Mouse (Mus musculus) thymus, postnatal 0 days (tissue): ENCODE measurements at regions not wholly inside any gene's neighbourhood (a gene's known extent, or its start where the extent isn't known, plus 50 kb on each side); places are given as distances from the start of the nearest gene placed in this dataset.
"Not testable (repeated sequence)": the region's sequence is repeated elsewhere in the genome, so short reads cannot be mapped to it uniquely, and the experiment has no call there.

ENCODE experiments used
- DNase-seq: peaks from one replicate; pipeline ENCODE4 v3.0.0-alpha.2; 2015; ENCODE audit warnings: low spot score

DNA sequence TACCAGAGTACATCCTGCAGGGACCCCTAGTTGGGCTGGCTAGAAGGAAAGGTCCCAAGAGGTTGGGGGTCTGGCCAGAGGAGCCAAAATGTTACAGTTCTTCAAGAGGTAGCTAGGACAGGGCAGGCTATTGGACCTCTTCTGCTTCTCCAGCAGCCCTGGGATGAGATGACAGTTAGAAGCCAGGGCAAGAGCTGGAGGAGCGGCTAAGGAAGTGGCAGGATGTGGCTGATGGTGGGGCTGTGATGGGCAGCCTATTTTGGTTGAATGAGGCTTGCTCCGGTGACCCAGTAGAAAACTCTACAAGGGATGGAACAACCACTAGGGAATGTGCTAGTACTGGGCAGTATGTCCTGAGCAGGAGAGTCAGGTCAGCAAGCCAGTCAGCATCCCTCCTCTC, 82.8 kb downstream of the Ddx11 start:
- DNase-seq, result no peak

DNA sequence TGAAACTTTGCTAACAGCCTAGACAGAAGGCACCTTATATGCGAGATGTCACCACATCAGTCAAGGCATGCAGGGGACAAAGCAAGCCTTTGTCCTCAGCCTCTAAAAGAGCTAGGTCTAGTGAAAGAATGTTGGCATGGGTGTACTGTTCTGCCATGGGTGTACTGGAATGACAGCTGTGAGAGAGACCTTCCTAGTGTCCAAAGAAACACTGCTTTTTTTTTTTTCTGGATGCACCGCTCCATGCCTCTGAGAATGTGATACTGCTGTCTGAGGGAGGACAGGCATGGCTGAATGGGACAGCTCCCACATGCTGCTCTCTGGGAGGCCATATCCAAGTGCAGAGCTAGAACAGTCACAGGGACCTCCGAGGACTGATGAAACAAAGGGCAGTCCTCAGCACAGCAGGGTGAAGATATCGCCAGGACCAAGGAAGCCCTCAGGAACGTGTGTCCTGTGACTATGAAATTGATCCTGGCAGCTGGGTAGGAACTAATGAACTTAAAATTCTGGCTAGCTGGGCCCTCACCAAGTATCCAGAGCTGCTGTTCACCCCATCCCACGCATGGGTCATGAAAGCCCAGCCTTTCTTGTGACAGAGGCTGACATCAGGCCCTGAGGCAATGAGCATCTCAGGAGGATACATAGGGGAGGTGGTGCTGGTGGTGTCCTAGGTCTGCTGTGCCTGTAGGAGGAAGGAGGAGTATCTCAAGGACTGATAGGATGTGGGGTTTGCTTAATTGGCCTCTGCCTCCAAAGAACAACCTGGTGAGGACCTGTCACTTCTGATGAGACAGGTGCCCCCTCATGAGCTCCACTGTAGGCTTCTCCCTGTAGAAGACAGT, 84.6 kb downstream of the Ddx11 start:
- DNase-seq, result not testable (repeated sequence)

DNA sequence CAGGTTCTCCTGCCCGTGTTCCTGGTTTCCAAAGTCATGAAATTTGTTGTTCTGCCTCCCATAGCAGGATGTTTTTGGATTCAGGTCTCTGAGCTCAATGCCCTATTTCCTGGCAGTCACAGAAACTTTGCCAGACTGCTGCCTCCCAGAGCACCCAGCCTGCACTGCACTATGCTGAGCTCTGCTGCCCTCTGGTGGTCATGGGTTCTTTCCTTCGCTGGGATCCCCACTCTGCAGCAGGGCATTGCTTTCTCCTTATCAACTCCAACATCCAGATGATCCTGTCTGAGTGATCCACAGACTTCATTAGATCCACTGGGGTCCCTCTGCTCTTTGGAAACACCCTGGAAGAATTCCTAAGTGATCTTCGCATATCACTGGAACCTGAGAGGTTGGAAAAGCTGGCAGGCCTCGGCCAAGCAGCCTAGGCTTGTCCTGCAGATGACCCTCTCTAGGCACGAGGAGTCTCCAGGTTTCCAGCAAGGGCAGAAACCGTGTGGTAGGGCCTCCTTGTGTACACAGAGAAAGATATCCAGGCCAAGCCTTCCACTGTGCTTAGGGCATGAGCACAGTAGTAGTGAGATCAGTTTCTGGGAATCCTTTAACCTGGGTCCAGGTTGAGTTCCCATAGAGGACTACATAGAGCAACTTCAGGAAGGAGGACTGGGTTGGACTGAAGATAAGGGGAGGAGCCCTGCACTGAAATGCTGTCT, 85.6 kb downstream of the Ddx11 start:
- DNase-seq, result not testable (repeated sequence)

DNA sequence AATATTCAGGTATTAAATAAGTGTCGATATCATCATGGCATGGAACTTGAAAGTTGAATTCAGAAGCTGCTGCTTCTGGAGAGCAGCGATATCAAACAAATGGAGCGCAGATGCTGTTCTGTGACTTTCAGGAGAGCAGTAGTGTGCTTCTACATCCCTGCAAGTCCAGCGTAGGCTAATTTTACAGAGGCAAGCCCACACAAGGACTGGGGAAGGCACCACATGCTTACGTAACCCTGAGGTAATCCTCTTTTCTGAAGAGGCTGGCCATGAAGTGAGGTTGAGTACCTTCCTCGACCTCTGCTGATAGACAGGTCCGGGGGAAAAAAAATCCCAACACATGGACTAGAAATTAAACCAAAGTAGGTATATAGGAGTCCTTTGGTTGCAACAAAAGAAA, 88.2 kb downstream of the Ddx11 start:
- DNase-seq, result no peak

DNA sequence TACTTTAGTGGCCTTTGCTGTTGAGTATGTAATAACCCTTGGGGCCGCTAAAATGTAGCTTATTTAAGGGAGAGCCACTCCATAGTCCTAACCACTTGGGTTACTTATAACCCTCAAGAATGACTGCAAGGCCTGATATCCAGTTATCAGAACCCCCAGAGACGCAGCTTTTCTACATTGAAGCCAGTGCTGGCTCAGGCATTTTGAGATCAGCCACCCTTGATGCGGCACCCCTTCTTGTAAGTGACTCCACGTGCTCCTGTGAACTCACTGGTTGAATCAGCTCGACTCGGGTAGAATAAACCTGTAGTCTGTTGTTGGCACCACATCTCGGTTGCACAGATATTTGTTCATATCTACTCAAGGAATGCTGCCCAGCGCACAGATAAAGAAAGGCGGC, 89.3 kb downstream of the Ddx11 start:
- no peak for DNase-seq

DNA sequence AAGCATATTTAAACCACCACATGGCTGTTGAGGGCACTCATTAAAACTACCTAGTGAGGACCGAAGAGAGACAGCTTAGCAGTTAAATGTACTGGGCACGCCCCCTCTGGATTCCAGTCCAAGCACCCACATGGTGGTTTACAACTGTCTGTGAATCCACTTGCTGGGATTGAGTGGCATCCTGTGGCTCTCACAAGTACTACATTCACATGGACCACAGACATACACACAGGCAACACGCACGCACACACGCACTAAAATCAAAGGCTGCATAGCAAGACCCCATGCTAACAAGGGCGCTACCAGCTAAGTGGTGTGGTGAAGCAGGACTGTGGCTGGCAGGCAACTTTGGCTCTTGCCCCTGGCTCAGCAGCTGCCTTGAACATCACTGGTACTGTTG, 95.0 kb downstream of the Ddx11 start:
- DNase-seq, result no peak

DNA sequence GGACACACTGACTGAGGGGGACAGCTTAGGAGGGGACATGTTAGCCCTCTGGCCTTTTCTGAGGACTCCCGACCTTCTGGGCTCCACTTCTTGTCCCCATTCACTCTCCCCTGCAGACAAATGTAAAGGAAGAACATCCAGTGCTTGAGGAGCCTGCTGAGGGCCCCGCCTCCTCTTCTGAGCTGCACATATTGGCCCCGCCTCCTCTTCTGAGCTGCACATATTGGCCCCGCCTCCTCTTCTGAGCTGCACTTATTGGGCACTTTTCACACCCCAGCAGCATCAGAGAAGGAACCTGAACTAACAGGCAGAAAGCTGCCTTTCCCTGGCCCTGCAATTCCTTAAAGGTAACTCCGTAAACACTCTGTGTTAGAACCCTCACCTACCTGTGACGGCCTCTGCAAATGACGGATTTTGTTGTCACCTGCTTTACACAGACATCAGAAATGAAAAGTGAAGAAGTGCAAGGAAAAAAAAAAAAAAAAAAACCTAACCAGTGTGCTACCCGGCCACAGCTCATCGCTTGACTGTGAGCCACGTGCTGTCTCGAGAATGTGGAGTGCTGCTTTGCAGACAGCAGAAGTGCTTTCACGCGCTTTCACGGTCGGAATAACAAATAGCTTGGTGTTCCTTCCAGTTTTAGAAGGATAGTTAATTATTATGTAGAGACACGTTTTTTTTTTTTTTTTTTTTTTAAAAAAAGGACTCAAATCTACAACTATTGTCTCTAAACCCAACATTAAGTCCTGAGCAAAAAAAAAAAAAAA, 96.5 kb downstream of the Ddx11 start:
- DNase-seq, result no peak

DNA sequence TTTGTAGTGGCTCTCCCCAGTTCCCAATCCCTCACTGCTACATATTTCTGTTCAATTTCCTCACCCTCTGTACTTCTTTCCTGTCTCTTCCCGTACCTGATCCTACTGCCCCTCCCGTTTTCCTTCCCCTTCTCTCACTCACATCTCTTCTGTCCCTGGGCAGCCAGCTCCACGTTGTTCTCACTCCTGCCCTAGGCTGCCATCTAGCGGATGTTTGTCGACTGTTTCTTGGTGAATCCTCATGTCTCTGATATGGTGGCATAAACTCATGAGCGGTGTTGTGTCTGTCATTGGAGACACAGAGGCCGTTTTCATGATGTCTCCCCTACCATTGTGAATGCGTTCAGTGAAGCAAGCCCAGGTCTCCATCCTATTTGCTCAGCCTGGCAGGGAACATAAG, 97.9 kb downstream of the Ddx11 start:
- peak; percentile 58 for DNase-seq

DNA sequence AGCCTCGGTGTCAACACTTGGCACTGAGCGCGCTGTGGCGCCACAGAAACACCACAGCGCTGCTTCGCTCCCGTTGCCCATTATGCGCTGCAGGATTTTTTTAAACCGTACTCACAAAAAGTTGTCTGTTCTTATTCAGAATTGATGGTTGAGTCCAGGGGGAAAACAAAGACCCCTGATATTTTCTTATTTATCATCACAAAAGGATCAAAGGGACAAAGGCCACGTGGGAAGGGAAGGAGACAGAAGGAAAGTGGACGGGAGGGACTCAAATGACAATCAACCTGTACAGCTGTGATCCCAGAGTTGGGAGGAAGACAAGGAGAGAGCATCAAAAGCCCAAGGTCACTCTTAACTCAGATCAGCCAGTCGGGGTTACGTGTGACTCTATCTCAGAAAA, 100.4 kb downstream of the Ddx11 start:
- no peak for DNase-seq

DNA sequence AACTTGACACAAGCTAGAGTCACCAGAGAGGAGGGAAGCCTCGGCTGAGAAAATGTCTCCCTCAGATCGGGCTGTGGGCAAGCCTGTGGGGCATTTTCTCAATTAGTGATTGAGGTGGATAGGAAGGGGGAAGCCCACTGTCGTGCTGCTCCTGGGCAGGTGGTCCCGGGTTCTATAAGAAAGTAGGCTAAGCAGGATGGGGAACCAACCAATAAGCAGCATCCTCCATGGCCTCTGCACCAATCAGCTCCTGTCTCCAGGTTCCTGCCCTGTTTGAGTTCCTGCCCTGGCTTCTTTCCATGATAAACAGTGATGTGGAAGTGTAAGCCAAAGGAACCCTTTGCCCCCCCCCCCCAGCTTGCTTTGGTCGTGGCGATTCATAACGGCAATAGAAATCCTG, 100.9 kb downstream of the Ddx11 start:
- no peak for DNase-seq

DNA sequence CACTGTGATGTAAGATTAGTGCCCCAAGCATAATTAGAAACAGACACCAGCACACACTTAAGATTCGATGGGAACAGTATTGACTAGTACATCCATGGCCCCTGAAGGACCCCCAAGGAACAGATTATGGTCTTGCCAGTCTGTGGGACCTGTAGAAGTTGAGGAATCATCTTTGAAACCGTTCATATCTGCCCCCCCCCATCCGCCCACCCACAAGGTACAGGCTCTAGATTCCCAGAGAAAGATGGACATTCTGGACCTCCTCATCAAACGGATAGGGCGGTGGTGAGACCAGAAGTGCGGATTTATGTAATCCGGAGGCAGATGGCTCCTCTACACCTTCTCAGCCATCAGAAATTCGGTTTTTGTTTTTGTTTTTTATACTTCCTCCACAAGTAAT, 109.1 kb downstream of the Ddx11 start:
- no peak for DNase-seq

DNA sequence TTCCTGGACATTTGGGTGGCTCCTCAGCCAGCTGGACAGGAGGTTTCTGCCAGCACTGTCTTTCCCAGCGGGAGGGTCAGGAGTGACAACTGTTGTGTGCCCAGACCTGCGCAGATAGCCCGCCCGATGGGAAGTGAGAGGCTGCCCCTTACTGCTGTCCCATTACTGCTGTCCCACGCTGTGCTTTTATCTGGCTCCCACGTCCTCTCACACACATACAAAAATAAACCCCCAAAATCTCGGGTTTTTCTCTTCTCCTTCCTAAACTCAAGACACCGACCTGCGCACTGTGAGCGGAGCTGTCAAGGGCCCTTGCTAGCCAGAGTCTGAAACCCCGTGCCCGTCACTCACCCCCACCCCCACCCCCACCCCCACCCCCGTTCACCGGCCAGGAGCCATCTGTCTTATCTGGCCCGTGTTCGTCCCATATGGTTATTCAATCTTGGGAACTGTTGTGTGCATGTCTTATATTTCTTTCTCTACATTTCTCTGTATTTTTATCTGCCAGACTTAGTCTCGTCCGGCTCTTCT, 109.6 kb downstream of the Ddx11 start:
- no peak for DNase-seq

DNA sequence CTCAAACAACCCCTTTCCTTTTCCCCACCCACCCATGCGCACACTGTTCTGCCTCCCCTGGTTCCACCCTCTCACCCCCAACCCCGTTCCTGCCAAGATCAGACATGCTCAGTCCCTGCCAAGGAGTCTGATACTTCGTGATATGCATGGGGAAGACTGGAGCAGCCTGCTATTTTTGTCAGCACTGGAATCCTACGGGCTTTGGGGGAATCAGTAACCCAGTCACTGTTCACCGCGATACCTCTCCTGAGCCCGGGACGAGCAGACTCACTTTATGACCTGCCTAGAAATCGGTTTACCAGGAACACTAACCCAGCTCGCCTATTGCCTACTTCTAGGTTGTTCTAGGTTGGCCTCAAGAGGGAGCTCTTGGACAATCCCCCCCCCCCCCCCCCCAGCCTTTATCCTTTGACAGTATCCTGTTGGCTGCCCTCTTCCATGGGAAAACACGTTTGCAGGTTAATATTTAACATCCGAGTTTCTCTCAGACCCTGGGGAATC, 110.2 kb downstream of the Ddx11 start:
- no peak for DNase-seq

DNA sequence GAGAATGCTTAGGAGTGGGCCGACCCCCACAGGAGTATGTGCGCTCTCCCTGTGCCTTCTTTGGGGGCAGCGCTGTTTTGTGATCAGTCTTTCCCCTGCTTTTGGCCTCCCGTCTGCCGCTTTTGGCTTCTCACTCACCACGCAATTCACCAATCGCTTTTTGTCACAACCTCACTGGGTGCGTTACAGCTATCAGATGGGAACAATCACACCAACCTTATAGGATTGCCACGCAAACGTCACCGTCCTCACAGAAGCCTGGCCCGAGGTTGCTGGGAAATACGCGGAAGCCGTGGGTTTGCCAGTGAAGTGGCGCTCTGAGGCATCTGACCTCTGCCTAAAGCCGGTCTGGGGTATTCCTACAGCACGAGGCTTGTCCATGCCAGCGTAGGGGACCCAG, 111.1 kb downstream of the Ddx11 start:
- no peak for DNase-seq

DNA sequence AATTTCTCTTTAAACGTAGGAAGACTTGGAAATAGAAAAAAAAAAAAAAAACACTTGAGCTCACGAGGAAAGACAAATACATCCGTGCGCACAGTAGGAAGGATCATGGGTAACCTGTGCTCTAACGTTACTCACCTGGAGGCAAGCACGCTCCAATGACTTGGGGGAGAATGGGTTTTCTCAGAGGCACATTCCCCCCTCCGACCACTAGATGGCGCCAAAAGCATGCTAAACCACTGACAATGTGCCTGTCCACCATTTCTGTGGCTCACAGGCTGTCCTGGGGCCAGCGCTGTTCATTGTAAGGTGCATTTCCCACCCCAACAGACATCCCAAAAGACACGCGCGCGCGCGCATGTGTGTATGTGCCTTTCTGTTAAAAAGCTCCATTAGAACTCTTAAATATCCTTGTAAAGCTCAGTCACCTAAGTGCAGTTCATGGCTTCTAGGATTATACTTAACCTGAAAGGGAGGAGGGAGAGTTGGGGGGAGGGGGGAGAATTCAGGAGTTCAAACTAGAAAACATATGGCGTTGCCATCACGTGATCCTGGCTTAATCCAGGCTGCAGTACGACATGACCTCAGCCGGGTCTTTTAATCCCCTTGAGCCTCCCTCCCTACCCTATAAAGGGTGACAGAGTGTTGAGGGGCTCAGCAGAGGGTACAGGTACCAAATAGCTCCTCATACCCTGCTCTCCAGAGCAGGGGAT, 111.9 kb downstream of the Ddx11 start:
- peak; percentile 65 for DNase-seq

DNA sequence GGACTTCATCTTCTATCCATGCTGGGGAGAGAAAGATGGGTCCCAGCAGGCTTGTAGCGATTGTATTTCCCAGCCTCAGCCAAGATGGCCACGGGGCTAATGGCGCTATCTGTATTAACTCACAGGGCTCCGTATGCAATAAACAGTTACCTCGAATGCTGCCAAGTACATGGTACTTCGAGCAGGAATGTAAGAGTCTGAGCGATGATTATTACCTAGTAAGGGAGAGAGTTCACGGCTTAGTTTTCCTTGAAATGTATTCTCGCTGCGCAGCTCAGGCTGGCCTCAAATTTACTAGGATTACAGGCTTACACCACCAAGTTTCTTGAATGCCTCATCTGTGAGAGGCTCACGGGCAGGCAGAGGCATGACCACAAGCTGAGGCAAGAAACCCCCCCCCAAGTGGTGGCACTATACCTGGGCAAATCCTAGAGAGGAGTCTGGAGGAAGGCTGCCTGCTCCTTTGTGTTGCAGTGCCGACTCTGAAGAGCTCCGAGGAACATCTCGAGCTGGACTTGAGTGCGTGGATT, 112.6 kb downstream of the Ddx11 start:
- no peak for DNase-seq

DNA sequence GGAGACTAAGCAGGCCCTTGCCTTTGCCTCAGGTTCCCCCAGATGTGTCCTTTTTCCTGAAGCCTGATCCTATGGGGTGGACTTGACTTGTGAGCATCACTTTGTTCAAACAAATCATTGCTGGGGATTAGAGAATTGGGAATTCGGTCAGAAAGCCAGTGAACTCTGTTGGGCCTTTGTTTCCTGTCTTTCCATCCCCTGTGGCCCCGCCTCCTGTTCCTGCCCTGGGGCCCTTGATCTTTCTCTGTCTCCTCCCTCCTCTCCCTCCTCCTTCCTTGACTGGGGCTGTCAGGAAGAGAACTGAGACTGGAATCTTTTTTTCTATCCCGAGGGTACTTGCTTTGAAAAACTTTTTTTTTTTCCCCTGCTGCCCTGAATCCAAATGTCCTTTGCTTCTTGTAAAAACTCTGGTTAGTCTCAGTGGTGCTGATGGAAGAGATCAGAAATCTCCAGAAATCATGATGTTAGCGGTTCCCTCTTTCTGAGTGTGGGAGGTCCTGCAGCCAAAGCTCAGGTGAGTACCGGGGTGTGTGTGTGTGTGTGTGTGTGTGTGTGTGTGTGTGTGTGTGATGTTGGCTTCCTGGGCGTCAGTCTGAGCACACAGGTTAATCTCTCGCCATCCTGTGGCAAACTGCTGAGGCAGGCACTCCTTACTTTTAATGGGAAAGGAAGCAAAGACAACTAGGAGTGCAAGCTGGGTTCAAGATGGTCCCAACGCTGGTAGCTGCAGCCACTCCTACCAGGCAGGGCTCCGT, 118.7 kb downstream of the Ddx11 start:
- no peak for DNase-seq

DNA sequence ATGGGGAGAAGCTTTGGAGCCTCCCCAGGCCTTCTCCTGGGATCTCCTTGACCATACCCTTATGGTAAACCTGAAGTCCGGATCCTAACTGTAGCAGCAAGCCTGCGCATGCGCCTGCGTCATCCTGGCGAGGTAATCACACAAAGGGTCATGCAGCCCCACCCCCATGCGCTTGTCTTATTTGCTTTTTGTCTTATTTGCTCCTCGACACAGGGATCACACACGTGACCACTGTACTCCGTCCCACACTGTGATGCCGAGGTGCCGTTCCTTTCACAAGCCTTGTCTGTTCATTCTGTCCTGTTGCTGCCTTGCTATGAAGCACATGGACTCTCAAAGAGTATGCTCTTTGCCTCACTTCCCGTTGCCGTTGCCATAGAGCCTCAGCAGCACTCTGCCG, 120.9 kb downstream of the Ddx11 start:
- DNase-seq, result no peak

DNA sequence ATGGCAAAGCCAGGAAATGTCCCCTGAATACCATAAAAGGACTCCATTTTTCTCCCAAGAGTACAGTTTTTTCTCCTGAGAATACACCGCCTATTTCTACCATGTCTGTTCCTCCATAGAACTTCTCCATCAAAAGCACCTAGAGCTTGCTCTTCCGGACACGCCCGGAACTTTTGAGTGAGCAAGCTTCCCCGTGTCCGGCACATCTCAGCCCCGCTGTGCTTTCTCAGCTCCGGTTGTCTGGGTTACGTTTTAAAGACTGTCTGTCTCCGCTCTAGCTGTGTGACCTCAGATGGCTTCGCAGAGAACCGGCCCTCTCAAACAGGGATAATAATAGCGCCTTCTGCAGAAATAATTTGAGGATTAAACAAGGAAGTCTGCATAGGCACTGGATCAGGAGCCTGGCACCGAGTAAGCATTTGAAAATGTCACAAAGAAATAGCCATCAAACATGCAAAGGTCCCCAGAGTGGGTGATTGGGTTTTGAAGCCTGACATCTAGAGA, 122.8 kb downstream of the Ddx11 start:
- DNase-seq, result no peak

DNA sequence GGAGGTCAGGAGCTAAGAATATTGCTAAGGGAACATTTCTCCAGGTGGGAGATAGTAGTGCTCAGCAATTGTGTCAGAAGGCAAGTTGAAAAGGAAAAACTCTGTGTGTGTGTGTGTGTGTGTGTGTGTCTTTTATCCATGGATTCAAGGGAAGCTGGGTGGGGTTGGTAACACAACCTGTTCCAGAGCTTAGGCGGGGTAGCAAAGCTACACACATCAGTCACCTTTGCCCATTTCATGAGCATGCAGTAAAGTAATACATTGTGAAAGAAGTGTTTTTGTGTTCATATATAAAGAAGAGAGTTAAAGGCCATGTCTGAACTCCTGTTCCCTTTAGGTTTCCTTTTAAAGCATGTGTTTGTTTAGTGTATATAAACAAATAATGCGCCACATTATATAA, 128.2 kb downstream of the Ddx11 start:
- DNase-seq, result no peak
